8 mouse cellular contexts compared by ENCODE assay signal in genomic region chr4:130188806-130189297, GRCm38 (mm10). TPM values are rescaled to one million over a fixed set of nuclear protein-coding genes. Genes with fewer than 3 reads are reported as not detected.
DNase-seq lines count a peak whose midpoint lies in the region; ATAC-seq and TF ChIP-seq lines count a peak whose summit lies in the region.

No protein-coding gene starts in this region.

- DNase-seq in 3134 (ENCODE audit: extremely low read depth, insufficient read length, low spot score): peak; percentile 61
- peak; percentile 91 for DNase-seq in adrenal gland, postnatal 10 days
- DNase-seq in embryonic facial prominence, embryonic 10.5 days (ENCODE audit: low spot score): peak; percentile 87
- DNase-seq in heart, adult 18-20 months: peak; percentile 84 to 91
- peak; percentile 87 for DNase-seq in kidney, adult 18-20 months
- DNase-seq in limb, embryonic 11.5 days (ENCODE audit: low spot score): peak; percentile 89
- DNase-seq in spleen, adult 2 months (ENCODE audit: low read depth in 1 of 2, low spot score in 2 of 2): peak; percentile 29 to 59

- no peak for TF ChIP-seq POLR2A in spleen, adult 2 months (IDR thresholded peaks at IDR 0.05; ENCODE audit: low read depth, low read length)

- H3K27me3 ChIP-seq in embryonic facial prominence, embryonic 10.5 days (replicated peaks; ENCODE audit: low read depth, poor library complexity, severe bottlenecking): 0 out of 2 replicates have a peak, but pooled peaks cover 4% of the 10 kb centered on the region
- H3K27me3 ChIP-seq in limb, embryonic 11.5 days (ENCODE audit: control insufficient read depth, insufficient read depth, low read length): no peaks in the 10 kb centered on the region
- peaks cover 3% of the 10 kb centered on the region; the same call in 1 of the 2 replicates for H3K27me3 ChIP-seq in midbrain, embryonic 15.5 days (replicated peaks)
- H3K27me3 ChIP-seq in spleen, adult 2 months (ENCODE audit: control insufficient read depth, insufficient read depth, low read length): peaks cover 1% of the 10 kb centered on the region; the same call in 1 of the 2 replicates

- H3K9me3 ChIP-seq in embryonic facial prominence, embryonic 10.5 days: no peaks in the 10 kb centered on the region
- H3K9me3 ChIP-seq in limb, embryonic 11.5 days (ENCODE audit: control insufficient read depth, low read length): no peaks in the 10 kb centered on the region
- H3K9me3 ChIP-seq in midbrain, embryonic 15.5 days: no peaks in the 10 kb centered on the region

- no peak for ATAC-seq in limb, embryonic 11.5 days (ENCODE audit: insufficient number of reproducible peaks, low FRiP score, low TSS enrichment, low read depth)
- peak; percentile 67 for ATAC-seq in midbrain, embryonic 15.5 days (replicated peaks)

- H3K4me1 ChIP-seq in embryonic facial prominence, embryonic 10.5 days: peaks cover 7% of the 10 kb centered on the region
- H3K4me1 ChIP-seq in limb, embryonic 11.5 days (ENCODE audit: control insufficient read depth, insufficient read depth, low read length): no peaks in the 10 kb centered on the region
- H3K4me1 ChIP-seq in midbrain, embryonic 15.5 days: peaks cover 8% of the 10 kb centered on the region; the same call in 1 of the 2 replicates
- H3K4me1 ChIP-seq in spleen, adult 2 months (ENCODE audit: control insufficient read depth, insufficient read depth, insufficient read length): no peaks in the 10 kb centered on the region

- H3K4me2 ChIP-seq in limb, embryonic 11.5 days (ENCODE audit: low read depth, severe bottlenecking): no peak overlapping the region
- peak overlapping the region; percentile 37 for H3K4me2 ChIP-seq in midbrain, embryonic 15.5 days

- H3K36me3 ChIP-seq in embryonic facial prominence, embryonic 10.5 days (replicated peaks): no peaks in the 10 kb centered on the region
- H3K36me3 ChIP-seq in limb, embryonic 11.5 days (ENCODE audit: control insufficient read depth, insufficient read depth, low read length): no peaks in the 10 kb centered on the region
- H3K36me3 ChIP-seq in midbrain, embryonic 15.5 days (replicated peaks): no peaks in the 10 kb centered on the region
- no peaks in the 10 kb centered on the region for H3K36me3 ChIP-seq in spleen, adult 2 months (ENCODE audit: control insufficient read depth, insufficient read depth, low read length)

- WGBS in embryonic facial prominence, embryonic 10.5 days: 6% methylated on average over 13 of the region's 13 CpGs
- 2% methylated on average over 13 of the region's 13 CpGs for WGBS in limb, embryonic 11.5 days
- WGBS in midbrain, embryonic 15.5 days: 1% methylated on average over 13 of the region's 13 CpGs
- 3% methylated on average over 13 of the region's 13 CpGs for WGBS in spleen, adult 2 months

- no peak overlapping the region for H3K9ac ChIP-seq in limb, embryonic 11.5 days (ENCODE audit: low read length)
- no peak overlapping the region for H3K9ac ChIP-seq in midbrain, embryonic 15.5 days

- TF ChIP-seq CTCF in spleen, adult 2 months (IDR thresholded peaks at IDR 0.05; ENCODE audit: extremely low read depth, insufficient read depth, insufficient read length, insufficient replicate concordance): peak; percentile 95

- peak overlapping the region; percentile 41 for H3K4me3 ChIP-seq in embryonic facial prominence, embryonic 10.5 days
- H3K4me3 ChIP-seq in limb, embryonic 11.5 days (ENCODE audit: low read depth, low read length): no peak overlapping the region
- 0 out of 2 replicates have a peak overlapping the region, but pooled peaks have one; percentile 11 for H3K4me3 ChIP-seq in midbrain, embryonic 15.5 days
- H3K4me3 ChIP-seq in spleen, adult 2 months (ENCODE audit: extremely low read depth, insufficient read depth, insufficient read length): no peak overlapping the region

- no peak overlapping the region for H3K27ac ChIP-seq in embryonic facial prominence, embryonic 10.5 days (replicated peaks)
- H3K27ac ChIP-seq in limb, embryonic 11.5 days (replicated peaks; ENCODE audit: low read depth, low read length): no peak overlapping the region
- H3K27ac ChIP-seq in midbrain, embryonic 15.5 days: no peak overlapping the region
- H3K27ac ChIP-seq in spleen, adult 2 months (ENCODE audit: insufficient read depth, low read length): no peak overlapping the region

RNA-seq across cellular contexts. Expression of gene Tinagl1, which starts 13.9 kb away (rescaled TPM):
- 100 to 1,000 TPM in 1 of 2 experiments, 10 to 100 TPM in 1; 69.2 to 114 TPM for total RNA-seq in adrenal gland, postnatal 10 days (2021)
- 10.7 and 12.3 TPM in 2 replicates for polyA plus RNA-seq in embryonic facial prominence, embryonic 10.5 days (2016; fragmentation: Nextera tagmentation; extraction: Ambion mirVana)
- total RNA-seq in heart, adult 18-20 months (2021): 10 to 100 TPM; 55.7 to 66.1 TPM
- polyA plus RNA-seq in limb, embryonic 11.5 days (2014; fragmentation: Nextera tagmentation; extraction: Ambion mirVana): 6.3 and 6.9 TPM in 2 replicates
- polyA plus RNA-seq in midbrain, embryonic 15.5 days (2015; fragmentation: Nextera tagmentation; extraction: Ambion mirVana): 5.1 and 6.4 TPM in 2 replicates
- polyA plus RNA-seq in spleen, adult 2 months (2012; rRNA removed): 115 and 141 TPM in 2 replicates

RNA-seq across cellular contexts. Expression of gene Gm853, which starts 33.3 kb away (rescaled TPM):
- not detected for total RNA-seq in adrenal gland, postnatal 10 days (2021)
- polyA plus RNA-seq in embryonic facial prominence, embryonic 10.5 days (2016; fragmentation: Nextera tagmentation; extraction: Ambion mirVana): not detected in 2 replicates
- total RNA-seq in heart, adult 18-20 months (2021): not detected
- polyA plus RNA-seq in limb, embryonic 11.5 days (2014; fragmentation: Nextera tagmentation; extraction: Ambion mirVana): not detected in 2 replicates
- 0.06 and 0.08 TPM in 2 replicates for polyA plus RNA-seq in midbrain, embryonic 15.5 days (2015; fragmentation: Nextera tagmentation; extraction: Ambion mirVana)
- polyA plus RNA-seq in spleen, adult 2 months (2012; rRNA removed): not detected in 2 replicates

RNA-seq across cellular contexts. Expression of gene Hcrtr1, which starts 49.7 kb away (rescaled TPM):
- total RNA-seq in adrenal gland, postnatal 10 days (2021): 1 to 10 TPM in 1 of 2 experiments, under 1 TPM in 1; 0.78 to 1.7 TPM
- polyA plus RNA-seq in embryonic facial prominence, embryonic 10.5 days (2016; fragmentation: Nextera tagmentation; extraction: Ambion mirVana): 0.21 and 0.41 TPM in 2 replicates
- not detected for total RNA-seq in heart, adult 18-20 months (2021)
- polyA plus RNA-seq in limb, embryonic 11.5 days (2014; fragmentation: Nextera tagmentation; extraction: Ambion mirVana): not detected in 2 replicates
- polyA plus RNA-seq in midbrain, embryonic 15.5 days (2015; fragmentation: Nextera tagmentation; extraction: Ambion mirVana): 3.3 and 3.6 TPM in 2 replicates
- 0.48 and 0.67 TPM in 2 replicates for polyA plus RNA-seq in spleen, adult 2 months (2012; rRNA removed)

Comparison
In these comparisons a context has a peak if more than half of its experiments do, and no peak if none do; other contexts are left out.
1. H3K4me3 ChIP-seq: peak in embryonic facial prominence, embryonic 10.5 days (single experiment) and midbrain, embryonic 15.5 days (single experiment); none in limb, embryonic 11.5 days (single experiment) and spleen, adult 2 months (single experiment).
2. Peak in every context shown above with its lines, with median percentiles within 50 percentile points of each other: DNase-seq.